Mouse (Mus musculus) heart, embryonic 16.5 days (tissue): Measurements from ENCODE around the gene Letmd1. TPM values are rescaled to one million over a fixed set of nuclear protein-coding genes. Genes with fewer than 3 reads are reported as not detected.
"Not testable (repeated sequence)": the region's sequence is repeated elsewhere in the genome, so short reads cannot be mapped to it uniquely, and the experiment has no call there.

Experiments used
- ATAC-seq: fragments of 200-750 bp; cut with Nextera tagmentation; replicated peaks from 2 replicates; pipeline ENCODE4 v1.8.0; 2017; ENCODE audit warnings: moderate number of reproducible peaks; ENCODE audit not compliant: insufficient read depth, low FRiP score; ENCODE audit errors: extremely low read depth
- H3K27ac ChIP-seq: fragments of 300-500 bp; sonication (generic); 2 replicates; pipeline ENCODE4 v1.5.1; 2014; ENCODE audit warnings: mild to moderate bottlenecking, low read length, control low read depth, moderate library complexity
- H3K27me3 ChIP-seq: fragments of 300-500 bp; sonication (generic); 2 replicates; pipeline ENCODE4 v1.6.1; 2014; ENCODE audit warnings: low read length, mixed read lengths; ENCODE audit not compliant: control insufficient read depth, insufficient read depth
- H3K36me3 ChIP-seq: fragments of 300-500 bp; sonication (generic); 2 replicates; pipeline ENCODE4 v1.6.1; 2014; ENCODE audit not compliant: control insufficient read depth, insufficient read depth
- H3K4me1 ChIP-seq: fragments of 300-500 bp; sonication (generic); 2 replicates; pipeline ENCODE4 v1.6.1; 2014; ENCODE audit warnings: low read length, mixed read lengths; ENCODE audit not compliant: control insufficient read depth, insufficient read depth
- H3K4me2 ChIP-seq: fragments of 300-500 bp; sonication (generic); 2 replicates; pipeline ENCODE4 v1.6.1; 2014; ENCODE audit warnings: low read depth, mild to moderate bottlenecking, control low read depth, low read length
- H3K4me3 ChIP-seq: fragments of 300-500 bp; sonication (generic); 2 replicates; pipeline ENCODE4 v1.5.1; 2014; ENCODE audit warnings: mild to moderate bottlenecking, control low read depth, low read length
- H3K9ac ChIP-seq: fragments of 300-500 bp; sonication (generic); 2 replicates; pipeline ENCODE4 v1.6.1; 2014; ENCODE audit warnings: low read length, control low read depth
- H3K9me3 ChIP-seq: fragments of 300-500 bp; sonication (generic); replicated peaks from 2 replicates; pipeline ENCODE4 v1.6.1; 2016; ENCODE audit warnings: low read length; ENCODE audit not compliant: control insufficient read depth
- WGBS: fragments of 180-500 bp; shearing (Covaris S2); extraction: QIAGEN DNeasy Blood & Tissue Kit; methylation state at CpG from one replicate; pipeline ENCODE4 v1.1.7; 2014; 5-methylcytosine and 5-hydroxymethylcytosine counted together
- polyA plus RNA-seq: library from polyadenylated mRNA; unstranded; fragments of >200 nt; fragmentation: Nextera tagmentation; extraction: Ambion mirVana; gene quantifications from 2 replicates; pipeline ENCODE4 v1.2.1, GENCODE M21; 2015

Gene Letmd1
- polyA plus RNA-seq, 1 experiment from 2014 or later, result 15.5 TPM

GRCm38 (mm10) chr15:100499506-100499905 lies 30.7 kb downstream of the Letmd1 start:
- ATAC-seq, result not testable (repeated sequence)

GRCm38 (mm10) chr15:100508454-100509167 lies 39.8 kb downstream of the Letmd1 start:
- no peaks in the 10 kb centered on the region for H3K27me3 ChIP-seq
- H3K4me2 ChIP-seq, result no peak overlapping the region
- no peak overlapping the region for H3K4me3 ChIP-seq
- H3K9ac ChIP-seq, result no peak overlapping the region
- ATAC-seq, result no peak
- WGBS, result 89% methylated on average over 13 of the region's 13 CpGs
- no peaks in the 10 kb centered on the region for H3K9me3 ChIP-seq
- H3K36me3 ChIP-seq, result peaks cover 45% of the 10 kb centered on the region
- H3K27ac ChIP-seq, result no peak overlapping the region
- H3K4me1 ChIP-seq, result no peaks in the 10 kb centered on the region

More at GRCm38 (mm10) chr15:100499506-100499905, 30.7 kb downstream of the Letmd1 start:
- not testable (repeated sequence) for H3K27me3 ChIP-seq, H3K4me3 ChIP-seq, H3K4me2 ChIP-seq, H3K9me3 ChIP-seq, H3K4me1 ChIP-seq, H3K36me3 ChIP-seq, H3K9ac ChIP-seq, H3K27ac ChIP-seq
- WGBS, result 59% methylated on average over 8 of the region's 8 CpGs

- WGBS, result 91% methylated on average over 11 of the region's 11 CpGs
- Histone ChIP-seq H3K4me2 (no peak overlapping the region), H3K4me1 (no peaks in the 10 kb centered on the region), H3K9me3 (no peaks in the 10 kb centered on the region), H3K27ac (no peak overlapping the region), H3K9ac (no peak overlapping the region), H3K4me3 (no peak overlapping the region), H3K27me3 (no peaks in the 10 kb centered on the region), H3K36me3 (peaks cover 46% of the 10 kb centered on the region)
- ATAC-seq, result no peak
Measured at GRCm38 (mm10) chr15:100510072-100510471, 41.2 kb downstream of the Letmd1 start.

DNA sequence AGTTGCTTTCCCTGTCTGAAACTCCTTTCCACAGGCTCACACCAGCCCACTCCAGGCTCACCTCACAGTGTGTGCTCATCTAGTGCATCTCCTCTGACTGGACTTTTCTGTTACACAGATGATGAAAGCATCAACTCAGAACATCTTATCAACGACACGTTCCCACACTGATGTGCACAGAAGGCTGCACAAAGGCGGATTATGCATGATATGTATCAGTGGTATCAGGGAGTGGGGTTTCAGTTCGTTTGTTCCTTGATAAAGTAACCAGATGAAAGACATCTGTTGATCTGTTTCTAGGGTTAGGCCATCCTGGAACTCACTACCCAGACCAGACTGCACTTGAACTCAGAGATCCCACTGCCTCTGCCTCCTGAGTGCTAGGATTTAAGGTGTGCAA lies 44.6 kb downstream of the Letmd1 start:
- Histone ChIP-seq H3K36me3 (peaks cover 40% of the 10 kb centered on the region), H3K4me3 (no peak overlapping the region), H3K4me1 (no peaks in the 10 kb centered on the region), H3K9me3 (no peaks in the 10 kb centered on the region), H3K27ac (no peak overlapping the region), H3K27me3 (no peaks in the 10 kb centered on the region), H3K4me2 (no peak overlapping the region), H3K9ac (no peak overlapping the region)
- ATAC-seq, result no peak
- 66% methylated on average over 4 of the region's 4 CpGs for WGBS

- no peak for ATAC-seq
- 92% methylated on average over 2 of the region's 2 CpGs for WGBS
- Histone ChIP-seq H3K27me3 (no peaks in the 10 kb centered on the region), H3K36me3 (peaks cover 36% of the 10 kb centered on the region), H3K4me3 (no peak overlapping the region), H3K4me1 (no peaks in the 10 kb centered on the region), H3K27ac (no peak overlapping the region), H3K9ac (no peak overlapping the region), H3K4me2 (no peak overlapping the region), H3K9me3 (no peaks in the 10 kb centered on the region)
Measured at GRCm38 (mm10) chr15:100515121-100515520, 46.3 kb downstream of the Letmd1 start.

GRCm38 (mm10) chr15:100520306-100520705 lies 51.5 kb downstream of the Letmd1 start:
- Histone ChIP-seq H3K27me3 (no peaks in the 10 kb centered on the region), H3K4me3 (no peak overlapping the region), H3K9ac (no peak overlapping the region), H3K36me3 (peaks cover 13% of the 10 kb centered on the region; the same call in 1 of the 2 replicates), H3K27ac (no peak overlapping the region), H3K9me3 (no peaks in the 10 kb centered on the region), H3K4me2 (no peak overlapping the region), H3K4me1 (no peaks in the 10 kb centered on the region)
- WGBS, result 92% methylated on average over 14 of the region's 14 CpGs
- no peak for ATAC-seq

DNA sequence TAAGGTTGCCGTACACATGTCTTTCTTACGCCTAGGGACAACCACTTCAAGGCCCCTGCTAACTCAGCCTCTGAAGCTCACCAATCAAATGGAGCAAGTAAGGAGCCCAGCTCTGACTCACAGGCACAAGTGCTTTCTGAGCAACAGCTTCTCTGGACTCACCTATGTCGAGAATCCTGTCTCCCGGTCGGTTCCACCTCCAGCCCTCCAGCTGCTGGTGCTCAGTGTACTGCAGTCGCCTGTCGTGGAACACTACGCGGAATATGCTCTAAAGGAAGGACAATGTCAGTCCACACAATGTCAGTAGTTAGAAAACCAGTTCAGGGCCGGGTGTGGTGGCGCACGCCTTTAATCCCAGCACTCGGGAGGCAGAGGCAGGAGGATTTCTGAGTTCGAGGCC lies 56.6 kb downstream of the Letmd1 start:
- no peak for ATAC-seq
- H3K36me3 ChIP-seq, result peaks cover 8% of the 10 kb centered on the region; the same call in 1 of the 2 replicates
- H3K27me3 ChIP-seq, result no peaks in the 10 kb centered on the region
- 0 out of 2 replicates have a peak, but pooled peaks cover 3% of the 10 kb centered on the region for H3K4me1 ChIP-seq
- H3K27ac ChIP-seq, result no peak overlapping the region
- no peak overlapping the region for H3K9ac ChIP-seq
- no peak overlapping the region for H3K4me3 ChIP-seq
- no peaks in the 10 kb centered on the region for H3K9me3 ChIP-seq
- 91% methylated on average over 14 of the region's 14 CpGs for WGBS
- H3K4me2 ChIP-seq, result no peak overlapping the region

DNA sequence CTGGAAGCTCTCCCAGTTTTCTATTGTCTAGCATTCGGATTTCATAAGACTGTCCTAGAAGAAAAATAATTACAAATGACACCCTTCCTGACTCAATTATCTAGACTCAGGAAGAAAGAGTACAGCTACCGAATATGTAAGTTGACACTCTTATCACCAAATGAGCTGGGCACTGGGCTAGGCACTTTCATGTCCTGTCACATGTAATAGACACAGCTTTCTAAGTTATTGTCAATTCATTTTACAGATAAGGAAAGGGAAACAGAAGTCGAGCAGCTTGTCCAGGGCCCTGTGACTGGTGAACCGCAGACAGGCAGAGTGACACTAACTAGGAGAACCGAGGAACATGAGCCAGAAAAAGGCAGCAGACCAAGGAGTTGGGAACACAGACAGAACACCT lies 59.1 kb downstream of the Letmd1 start:
- H3K27me3 ChIP-seq, result no peaks in the 10 kb centered on the region
- H3K4me1 ChIP-seq, result 0 out of 2 replicates have a peak, but pooled peaks cover 3% of the 10 kb centered on the region
- no peak overlapping the region; the same call in none of the 2 replicates for H3K27ac ChIP-seq
- ATAC-seq, result no peak
- no peaks in the 10 kb centered on the region for H3K9me3 ChIP-seq
- no peak overlapping the region for H3K4me2 ChIP-seq
- H3K4me3 ChIP-seq, result no peak overlapping the region
- WGBS, result 28% methylated on average over 5 of the region's 5 CpGs
- no peak overlapping the region; the same call in 1 of the 2 replicates for H3K9ac ChIP-seq
- 0 out of 2 replicates have a peak, but pooled peaks cover 2% of the 10 kb centered on the region for H3K36me3 ChIP-seq
